Mouse (Mus musculus) adrenal gland (tissue): Measurements from ENCODE around the gene Pygo2.

ENCODE experiments used
- intact Hi-C: fragments of 180-260 bp; cut with DNase I; formaldehyde crosslinking; loops from one replicate; pipeline ENCODE4 v1.15.1; 2025

The Pygo2 gene

GRCm38 (mm10) chr3:89454401-89455177 is 24.6 kb downstream of the Pygo2 start, which contains the start of gene Pmvk:
TSS of gene Pmvk (plus strand) at chr3:89454541.
- intact Hi-C loops: no loop called here

GRCm38 (mm10) chr3:89455786-89456285 is 25.8 kb downstream of the Pygo2 start:
- intact Hi-C loops: loop anchor here (2.0 kb wide), 1 partner anchor 29 kb away; no protein-coding TSS in a partner anchor

- intact Hi-C loops: loop anchor here (2.0 kb wide), 1 partner anchor 28 kb away; no protein-coding TSS in a partner anchor
These were observed 27.0 kb downstream of the Pygo2 start for GRCm38 (mm10) chr3:89456726-89457665.

- intact Hi-C loops: no loop called here
These were observed 28.5 kb downstream of the Pygo2 start for GRCm38 (mm10) chr3:89458372-89458964.

- intact Hi-C loops: no loop called here
These were observed 29.2 kb downstream of the Pygo2 start for GRCm38 (mm10) chr3:89458965-89459807.

GRCm38 (mm10) chr3:89468268-89468667 is 38.3 kb downstream of the Pygo2 start:
- intact Hi-C loops: no loop called here

- intact Hi-C loops: no loop called here
These were observed 42.3 kb downstream of the Pygo2 start for GRCm38 (mm10) chr3:89472280-89472679.

- intact Hi-C loops: no loop called here
These were observed 43.8 kb downstream of the Pygo2 start for GRCm38 (mm10) chr3:89473838-89474237.

- intact Hi-C loops: no loop called here
These were observed 49.0 kb downstream of the Pygo2 start for GRCm38 (mm10) chr3:89479055-89479454.

GRCm38 (mm10) chr3:89481488-89481887 is 51.5 kb downstream of the Pygo2 start:
- intact Hi-C loops: loop anchor here (10.0 kb wide), 1 partner anchor 167 kb away; no protein-coding TSS in a partner anchor

- intact Hi-C loops: loop anchor here (10.0 kb wide), 1 partner anchor 167 kb away; no protein-coding TSS in a partner anchor
These were observed 52.2 kb downstream of the Pygo2 start for GRCm38 (mm10) chr3:89482249-89482648.
